Mouse (Mus musculus) liver, embryonic 16.5 days (tissue): ENCODE results near the gene Rpl15. TPM values are rescaled to one million over a fixed set of nuclear protein-coding genes. Genes with fewer than 3 reads are reported as not detected.
"Not testable (repeated sequence)": the region's sequence is repeated elsewhere in the genome, so short reads cannot be mapped to it uniquely, and the experiment has no call there.

ENCODE experiments used
- ATAC-seq: fragments of 200-750 bp; cut with Nextera tagmentation; 2 replicates; pipeline ENCODE4 v1.8.0; 2017; ENCODE audit warnings: low read depth, mild to moderate bottlenecking, moderate number of reproducible peaks, moderate library complexity
- H3K27ac ChIP-seq: fragments of 300-500 bp; sonication (generic); 2 replicates; pipeline ENCODE4 v1.5.1; 2014; ENCODE audit warnings: mild to moderate bottlenecking, low read length
- H3K27me3 ChIP-seq: fragments of 300-500 bp; sonication (generic); 2 replicates; pipeline ENCODE4 v1.6.1; 2014; ENCODE audit warnings: low read depth, low read length, mixed read lengths; ENCODE audit not compliant: control insufficient read depth, insufficient read depth
- H3K36me3 ChIP-seq: fragments of 300-500 bp; sonication (generic); 2 replicates; pipeline ENCODE4 v1.6.1; 2014; ENCODE audit warnings: mild to moderate bottlenecking; ENCODE audit not compliant: control insufficient read depth, insufficient read depth
- H3K4me1 ChIP-seq: fragments of 300-500 bp; sonication (generic); 2 replicates; pipeline ENCODE4 v1.6.1; 2014; ENCODE audit warnings: low read depth, low read length, mixed read lengths; ENCODE audit not compliant: control insufficient read depth
- H3K4me2 ChIP-seq: fragments of 300-500 bp; sonication (generic); 2 replicates; pipeline ENCODE4 v1.6.1; 2014; ENCODE audit warnings: low read depth, low read length, mixed read lengths
- H3K4me3 ChIP-seq: fragments of 300-500 bp; sonication (generic); 2 replicates; pipeline ENCODE4 v1.5.1; 2014; ENCODE audit warnings: low read depth, mild to moderate bottlenecking, low read length
- H3K9ac ChIP-seq: fragments of 300-500 bp; sonication (generic); 2 replicates; pipeline ENCODE4 v1.6.1; 2014; ENCODE audit warnings: low read depth, low read length
- H3K9me3 ChIP-seq: fragments of 300-500 bp; sonication (generic); replicated peaks from 2 replicates; pipeline ENCODE4 v1.6.1; 2016; ENCODE audit warnings: low read length; ENCODE audit not compliant: control insufficient read depth
- WGBS: fragments of 180-500 bp; shearing (Covaris S2); extraction: QIAGEN DNeasy Blood & Tissue Kit; methylation state at CpG from one replicate; pipeline ENCODE4 v1.1.7; 2014; ENCODE audit not compliant: insufficient replicate concordance; 5-methylcytosine and 5-hydroxymethylcytosine counted together
- polyA plus RNA-seq: library from polyadenylated mRNA; unstranded; fragments of >200 nt; fragmentation: Nextera tagmentation; extraction: Ambion mirVana; gene quantifications from 2 replicates; pipeline ENCODE4 v1.2.1, GENCODE M21; 2015

Rpl15 gene
- polyA plus RNA-seq, 1 experiment from 2014 or later, result 191 TPM

- Histone ChIP-seq H3K9me3 (no peaks in the 10 kb centered on the region), H3K4me3 (peak overlapping the region; percentile 76), H3K4me2 (peak overlapping the region; percentile 97), H3K27me3 (no peaks in the 10 kb centered on the region; the same call in 1 of the 2 replicates), H3K9ac (peak overlapping the region; percentile 59), H3K4me1 (peaks cover 10% of the 10 kb centered on the region), H3K27ac (peak overlapping the region; percentile 74), H3K36me3 (no peaks in the 10 kb centered on the region)
- under 1% methylated on average over 71 of the region's 71 CpGs for WGBS
- peak; percentile 83 for ATAC-seq
These were observed 33.0 kb downstream of the Rpl15 start for GRCm38 (mm10) chr14:18238131-18238749.

- Histone ChIP-seq H3K4me1 (peaks cover 10% of the 10 kb centered on the region), H3K27ac (no peak overlapping the region), H3K4me2 (peak overlapping the region; percentile 97; the same call in 1 of the 2 replicates), H3K4me3 (no peak overlapping the region), H3K9ac (no peak overlapping the region), H3K27me3 (no peaks in the 10 kb centered on the region; the same call in 1 of the 2 replicates), H3K36me3 (no peaks in the 10 kb centered on the region), H3K9me3 (no peaks in the 10 kb centered on the region)
- WGBS, result 65% methylated on average over 4 of the region's 4 CpGs
- no peak for ATAC-seq
These were observed 33.8 kb downstream of the Rpl15 start for GRCm38 (mm10) chr14:18237381-18237780.

GRCm38 (mm10) chr14:18236496-18237235, 34.5 kb downstream of the Rpl15 start:
- WGBS, result 60% methylated on average over 2 of the region's 2 CpGs
- not testable (repeated sequence) for H3K27ac ChIP-seq

GRCm38 (mm10) chr14:18233981-18234960, 36.9 kb downstream of the Rpl15 start:
- Histone ChIP-seq H3K36me3 (no peaks in the 10 kb centered on the region), H3K27ac (peak overlapping the region; percentile 34; the same call in 1 of the 2 replicates), H3K4me1 (peaks cover 6% of the 10 kb centered on the region), H3K9ac (no peak overlapping the region), H3K9me3 (no peaks in the 10 kb centered on the region), H3K27me3 (no peaks in the 10 kb centered on the region), H3K4me2 (no peak overlapping the region), H3K4me3 (no peak overlapping the region)
- no peak for ATAC-seq
- 35% methylated on average over 5 of the region's 5 CpGs for WGBS

More at GRCm38 (mm10) chr14:18236496-18237235, 34.5 kb downstream of the Rpl15 start:
- H3K27me3 ChIP-seq, H3K36me3 ChIP-seq, H3K4me2 ChIP-seq, H3K9ac ChIP-seq, H3K9me3 ChIP-seq, ATAC-seq, H3K4me1 ChIP-seq, H3K4me3 ChIP-seq: not testable (repeated sequence)

- Histone ChIP-seq H3K27me3 (no peaks in the 10 kb centered on the region), H3K4me2 (no peak overlapping the region), H3K27ac (no peak overlapping the region), H3K9me3 (no peaks in the 10 kb centered on the region), H3K4me3 (no peak overlapping the region), H3K36me3 (no peaks in the 10 kb centered on the region), H3K4me1 (peaks cover 4% of the 10 kb centered on the region; the same call in 1 of the 2 replicates), H3K9ac (no peak overlapping the region)
- 59% methylated on average over 2 of the region's 2 CpGs for WGBS
- ATAC-seq, result no peak
These were observed 38.1 kb downstream of the Rpl15 start for GRCm38 (mm10) chr14:18233076-18233475.

- not testable (repeated sequence) for H3K27ac ChIP-seq, H3K4me2 ChIP-seq, H3K9ac ChIP-seq, H3K36me3 ChIP-seq, H3K4me3 ChIP-seq, H3K4me1 ChIP-seq, H3K9me3 ChIP-seq, H3K27me3 ChIP-seq, ATAC-seq
- 77% methylated on average over 8 of the region's 8 CpGs for WGBS
These were observed 39.3 kb downstream of the Rpl15 start for GRCm38 (mm10) chr14:18231866-18232265.

- H3K4me2 ChIP-seq, H3K27me3 ChIP-seq, H3K36me3 ChIP-seq, H3K4me3 ChIP-seq, ATAC-seq, H3K4me1 ChIP-seq, H3K9me3 ChIP-seq, H3K27ac ChIP-seq, H3K9ac ChIP-seq: not testable (repeated sequence)
- WGBS, result 74% methylated on average over 10 of the region's 10 CpGs
These were observed 41.4 kb downstream of the Rpl15 start for GRCm38 (mm10) chr14:18229751-18230150.

- H3K4me1 ChIP-seq, H3K36me3 ChIP-seq, H3K4me2 ChIP-seq, H3K9me3 ChIP-seq, ATAC-seq, H3K27ac ChIP-seq, H3K4me3 ChIP-seq, H3K9ac ChIP-seq, H3K27me3 ChIP-seq: not testable (repeated sequence)
- 76% methylated on average over 11 of the region's 11 CpGs for WGBS
These were observed 45.0 kb downstream of the Rpl15 start for GRCm38 (mm10) chr14:18226181-18226580.
